Mouse (Mus musculus): ENCODE measurements around the gene Fam219b. TPM values are rescaled to one million over a fixed set of nuclear protein-coding genes. Genes with fewer than 3 reads are reported as not detected.

Gene Fam219b
- polyA plus RNA-seq, 1 experiment from 2014 or later: 13.7 TPM

Other genes with a start within 250 kb of the Fam219b start
- 25.2 and 29.4 TPM in 2 replicates for gene Ppcdc, start 97.4 kb upstream of the Fam219b start, polyA plus RNA-seq (2015; fragmentation: Nextera tagmentation; extraction: Ambion mirVana)
- gene Scamp5, start 69.5 kb upstream of the Fam219b start, polyA plus RNA-seq (2015; fragmentation: Nextera tagmentation; extraction: Ambion mirVana): 15.2 and 16.2 TPM in 2 replicates
- gene Rpp25, start 33.5 kb upstream of the Fam219b start, polyA plus RNA-seq (2015; fragmentation: Nextera tagmentation; extraction: Ambion mirVana): 6.3 and 6.8 TPM in 2 replicates
- gene Cox5a, start 16.3 kb upstream of the Fam219b start, polyA plus RNA-seq (2015; fragmentation: Nextera tagmentation; extraction: Ambion mirVana): 980 and 987 TPM in 2 replicates
- 58.4 and 59.4 TPM in 2 replicates for gene Mpi, start 15.2 kb downstream of the Fam219b start, polyA plus RNA-seq (2015; fragmentation: Nextera tagmentation; extraction: Ambion mirVana)
- 95.7 and 97.2 TPM in 2 replicates for gene Scamp2, start 23.4 kb downstream of the Fam219b start, polyA plus RNA-seq (2015; fragmentation: Nextera tagmentation; extraction: Ambion mirVana)
- 18.0 and 19.0 TPM in 2 replicates for gene Ulk3, start 51.9 kb downstream of the Fam219b start, polyA plus RNA-seq (2015; fragmentation: Nextera tagmentation; extraction: Ambion mirVana)
- not detected in 2 replicates for gene Cplx3, start 68.8 kb downstream of the Fam219b start, polyA plus RNA-seq (2015; fragmentation: Nextera tagmentation; extraction: Ambion mirVana)
- gene Lman1l, start 83.2 kb downstream of the Fam219b start, polyA plus RNA-seq (2015; fragmentation: Nextera tagmentation; extraction: Ambion mirVana): not detected in 2 replicates
- 35.9 and 36.6 TPM in 2 replicates for gene Csk, start 116.1 kb downstream of the Fam219b start, polyA plus RNA-seq (2015; fragmentation: Nextera tagmentation; extraction: Ambion mirVana)
- gene Cyp1a2, start 146.2 kb downstream of the Fam219b start, polyA plus RNA-seq (2015; fragmentation: Nextera tagmentation; extraction: Ambion mirVana): not detected in 2 replicates
- gene Cyp1a1, start 150.4 kb downstream of the Fam219b start, polyA plus RNA-seq (2015; fragmentation: Nextera tagmentation; extraction: Ambion mirVana): not detected in 2 replicates
- 27.6 and 28.4 TPM in 2 replicates for gene Edc3, start 171.0 kb downstream of the Fam219b start, polyA plus RNA-seq (2015; fragmentation: Nextera tagmentation; extraction: Ambion mirVana)
- 55.6 and 63.1 TPM in 2 replicates for gene Clk3, start 228.3 kb downstream of the Fam219b start, polyA plus RNA-seq (2015; fragmentation: Nextera tagmentation; extraction: Ambion mirVana)